Mouse (Mus musculus) testis, adult 2 months (tissue): ENCODE results near the gene Apbb1ip.

ENCODE experiments used
- CTCF ChIP-seq: fragments of 200-500 bp; IDR thresholded peaks from 2 replicates; pipeline ENCODE4 v1.5.1; 2012; ENCODE audit warnings: low read depth, mild to moderate bottlenecking, inconsistent platforms, low read length, moderate library complexity; ENCODE audit not compliant: control insufficient read depth, insufficient read depth, insufficient replicate concordance
- POLR2A ChIP-seq: fragments of 200-500 bp; IDR thresholded peaks from 2 replicates; pipeline ENCODE4 v1.6.1; 2012; ENCODE audit warnings: low read depth, mild to moderate bottlenecking, inconsistent platforms, low read length, moderate library complexity; ENCODE audit not compliant: control insufficient read depth

GRCm38 (mm10) chr2:22866894-22867424, 93.1 kb downstream of the Apbb1ip start:
- no peak for TF ChIP-seq POLR2A
- TF ChIP-seq CTCF: no peak
